Mouse (Mus musculus) myocyte (in vitro differentiated cells): ENCODE measurements around the gene Bmp6.

Experiments used
- MAX ChIP-seq: IDR thresholded peaks from one replicate; pipeline ENCODE4 v1.6.1; 2011; ENCODE audit warnings: low read depth, mild to moderate bottlenecking, control low read depth
- MYOG ChIP-seq, 3 experiments: IDR thresholded peaks; one replicate each; pipeline ENCODE4 v1.6.1; 2011; ENCODE audit warnings: control low read depth in 2 of 3, low read depth in 2 of 3, mild to moderate bottlenecking in 2 of 3; ENCODE audit not compliant: insufficient read length in 2 of 3, control insufficient read depth in 1 of 3, insufficient read depth in 1 of 3
- POLR2A ChIP-seq: IDR thresholded peaks from one replicate; pipeline ENCODE4 v1.6.1; 2011; ENCODE audit warnings: low read depth, mild to moderate bottlenecking, control low read depth, moderate library complexity; ENCODE audit not compliant: insufficient read length
- TCF12 ChIP-seq: IDR thresholded peaks from one replicate; pipeline ENCODE4 v1.6.1; 2011; ENCODE audit warnings: mild to moderate bottlenecking, control low read depth; ENCODE audit not compliant: poor library complexity, insufficient read depth, severe bottlenecking

GRCm38 (mm10) chr13:38470882-38471281 lies 126.0 kb downstream of the Bmp6 start:
- TF ChIP-seq POLR2A (no peak), MYOG (IDR thresholded peaks at IDR 0.05; ENCODE audit: control insufficient read depth in 1 of 3, insufficient read depth in 1 of 3, insufficient read length in 2 of 3, low read depth in 2 of 3) (no peak), TCF12 (no peak), MAX (no peak)
